Mouse (Mus musculus): ENCODE results near the gene Gm17364. TPM values are rescaled to one million over a fixed set of nuclear protein-coding genes. Genes with fewer than 3 reads are reported as not detected.
"Not testable (repeated sequence)": the region's sequence is repeated elsewhere in the genome, so short reads cannot be mapped to it uniquely, and the experiment has no call there.

The Gm17364 gene
- polyA plus RNA-seq, 1 experiment from 2014 or later: not detected

DNA sequence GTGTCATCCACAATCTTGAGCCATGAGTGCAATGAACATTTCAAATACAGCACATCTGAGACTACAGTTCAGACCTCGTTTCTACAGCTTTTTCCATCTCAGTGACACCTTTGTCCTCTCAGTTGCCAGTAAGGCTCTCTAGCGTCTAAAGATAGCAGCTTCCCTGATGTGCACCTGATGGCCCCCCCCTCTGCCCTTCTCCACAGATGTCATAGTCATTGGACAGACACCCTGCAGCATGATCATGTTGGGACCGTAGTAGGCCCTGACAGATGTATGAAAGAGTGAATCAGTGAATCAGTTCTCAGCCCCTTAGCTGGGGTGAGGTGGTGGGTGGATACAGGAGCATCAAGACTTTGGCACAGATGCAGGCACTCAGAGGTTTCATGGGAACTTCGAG, 15.9 kb downstream of the Gm17364 start:
- no peaks in the 10 kb centered on the region for H3K36me3 ChIP-seq (ENCODE audit: control insufficient read depth, insufficient read depth, low read length)
- 87% methylated on average over 4 of the region's 4 CpGs for WGBS

GRCm38 (mm10) chr13:41256962-41257361, 16.8 kb downstream of the Gm17364 start:
- no peaks in the 10 kb centered on the region for H3K27me3 ChIP-seq (ENCODE audit: control insufficient read depth, insufficient read depth, low read length)
- no peaks in the 10 kb centered on the region for H3K4me1 ChIP-seq (replicated peaks; ENCODE audit: control insufficient read depth, insufficient read depth)
- DNase-seq (ENCODE audit: low spot score) (no peak), ATAC-seq (ENCODE audit: low FRiP score, low TSS enrichment) (no peak)
- no peak overlapping the region for H3K27ac ChIP-seq (replicated peaks)
- H3K9me3 ChIP-seq (ENCODE audit: control insufficient read depth, low read length): no peaks in the 10 kb centered on the region
- no peak overlapping the region for H3K4me2 ChIP-seq (replicated peaks; ENCODE audit: low read depth)
- no peak for TF ChIP-seq CTCF (IDR thresholded peaks at IDR 0.05; ENCODE audit: low read depth)
- TF ChIP-seq EP300 (optimal IDR thresholded peaks at IDR 0.05): no peak
- 94% methylated on average over 3 of the region's 3 CpGs for WGBS
- H3K9ac ChIP-seq (ENCODE audit: low read length): no peak overlapping the region
- no peaks in the 10 kb centered on the region for H3K36me3 ChIP-seq (ENCODE audit: control insufficient read depth, insufficient read depth, low read length)
- H3K4me3 ChIP-seq (ENCODE audit: low read depth, low read length): no peak overlapping the region

More for the DNA sequence above, 15.9 kb downstream of the Gm17364 start:
- DNase-seq (ENCODE audit: low spot score) (no peak), ATAC-seq (ENCODE audit: low FRiP score, low TSS enrichment) (no peak)
- H3K4me1 ChIP-seq (replicated peaks; ENCODE audit: control insufficient read depth, insufficient read depth): no peaks in the 10 kb centered on the region
- no peak overlapping the region for H3K27ac ChIP-seq (replicated peaks)
- H3K4me2 ChIP-seq (replicated peaks; ENCODE audit: low read depth): no peak overlapping the region
- H3K4me3 ChIP-seq (ENCODE audit: low read depth, low read length): no peak overlapping the region
- no peak overlapping the region for H3K9ac ChIP-seq (ENCODE audit: low read length)
- H3K27me3 ChIP-seq (ENCODE audit: control insufficient read depth, insufficient read depth, low read length): no peaks in the 10 kb centered on the region
- no peaks in the 10 kb centered on the region for H3K9me3 ChIP-seq (ENCODE audit: control insufficient read depth, low read length)
- no peak for TF ChIP-seq EP300 (optimal IDR thresholded peaks at IDR 0.05)
- TF ChIP-seq CTCF (IDR thresholded peaks at IDR 0.05; ENCODE audit: low read depth): no peak

GRCm38 (mm10) chr13:41256126-41256525, 17.7 kb downstream of the Gm17364 start:
- WGBS: 62% methylated on average over 5 of the region's 5 CpGs
- Histone ChIP-seq H3K9ac (ENCODE audit: low read length) (no peak overlapping the region), H3K4me2 (replicated peaks; ENCODE audit: low read depth) (no peak overlapping the region), H3K9me3 (ENCODE audit: control insufficient read depth, low read length) (no peaks in the 10 kb centered on the region), H3K4me1 (replicated peaks; ENCODE audit: control insufficient read depth, insufficient read depth) (no peaks in the 10 kb centered on the region), H3K27me3 (ENCODE audit: control insufficient read depth, insufficient read depth, low read length) (no peaks in the 10 kb centered on the region), H3K36me3 (ENCODE audit: control insufficient read depth, insufficient read depth, low read length) (no peaks in the 10 kb centered on the region), H3K4me3 (ENCODE audit: low read depth, low read length) (no peak overlapping the region), H3K27ac (replicated peaks) (no peak overlapping the region)
- DNase-seq (ENCODE audit: low spot score): no peak
- no peak for TF ChIP-seq EP300 (optimal IDR thresholded peaks at IDR 0.05)
- no peak for TF ChIP-seq CTCF (IDR thresholded peaks at IDR 0.05; ENCODE audit: low read depth)
- ATAC-seq (ENCODE audit: low FRiP score, low TSS enrichment): no peak

DNA sequence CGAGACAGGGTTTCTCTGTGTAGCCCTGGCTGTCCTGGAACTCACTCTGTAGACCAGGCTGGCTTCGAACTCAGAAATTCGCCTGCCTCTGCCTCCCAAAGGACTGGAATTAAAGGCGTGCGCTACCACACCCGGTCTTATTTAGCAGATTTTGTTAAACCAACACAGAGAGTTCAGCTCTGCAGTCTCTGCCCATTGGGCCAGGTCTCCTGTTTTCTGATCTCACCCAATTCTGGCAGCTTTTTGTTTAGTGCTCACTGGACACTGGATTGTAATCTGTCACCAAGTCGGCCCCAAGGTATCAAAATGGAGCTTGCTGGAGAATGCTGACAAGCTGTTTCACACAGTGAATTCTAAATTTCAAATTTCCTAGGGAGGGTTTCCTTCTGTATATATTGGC, 21.0 kb downstream of the Gm17364 start:
- no peaks in the 10 kb centered on the region for H3K36me3 ChIP-seq (ENCODE audit: control insufficient read depth, insufficient read depth, low read length)
- no peak overlapping the region for H3K4me2 ChIP-seq (replicated peaks; ENCODE audit: low read depth)
- DNase-seq (ENCODE audit: low spot score) (no peak), ATAC-seq (ENCODE audit: low FRiP score, low TSS enrichment) (no peak)
- H3K27ac ChIP-seq (replicated peaks): no peak overlapping the region
- H3K9ac ChIP-seq (ENCODE audit: low read length): no peak overlapping the region
- no peaks in the 10 kb centered on the region for H3K4me1 ChIP-seq (replicated peaks; ENCODE audit: control insufficient read depth, insufficient read depth)
- 86% methylated on average over 7 of the region's 7 CpGs for WGBS
- no peaks in the 10 kb centered on the region for H3K9me3 ChIP-seq (ENCODE audit: control insufficient read depth, low read length)
- no peaks in the 10 kb centered on the region for H3K27me3 ChIP-seq (ENCODE audit: control insufficient read depth, insufficient read depth, low read length)
- no peak for TF ChIP-seq EP300 (optimal IDR thresholded peaks at IDR 0.05)
- no peak for TF ChIP-seq CTCF (IDR thresholded peaks at IDR 0.05; ENCODE audit: low read depth)
- H3K4me3 ChIP-seq (ENCODE audit: low read depth, low read length): no peak overlapping the region

DNA sequence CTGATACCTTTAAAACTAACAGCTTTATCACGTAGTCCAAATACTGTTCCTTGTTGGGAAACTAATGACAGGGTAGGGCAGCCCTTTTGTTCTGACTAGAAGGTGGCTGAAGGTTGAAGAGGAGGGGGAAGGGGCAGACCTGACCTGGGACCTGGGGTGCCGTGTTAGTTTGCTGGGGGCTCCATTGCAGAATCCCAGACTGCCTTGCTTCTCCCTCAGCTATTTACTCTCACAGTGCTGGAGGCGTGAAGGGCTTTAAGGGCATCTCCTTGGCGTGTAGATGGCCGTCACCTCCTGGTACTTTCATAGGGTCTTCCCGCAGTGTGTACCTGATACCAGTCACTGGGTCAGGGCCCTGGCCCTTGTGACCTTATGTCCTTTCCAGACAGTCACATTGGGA, 21.6 kb downstream of the Gm17364 start:
- no peaks in the 10 kb centered on the region for H3K36me3 ChIP-seq (ENCODE audit: control insufficient read depth, insufficient read depth, low read length)
- 0 out of 2 replicates have a peak overlapping the region, but pooled peaks have one; percentile 1 for H3K4me3 ChIP-seq (ENCODE audit: low read depth, low read length)
- H3K9ac ChIP-seq (ENCODE audit: low read length): no peak overlapping the region
- DNase-seq (ENCODE audit: low spot score): peak; percentile 52
- no peaks in the 10 kb centered on the region for H3K9me3 ChIP-seq (ENCODE audit: control insufficient read depth, low read length)
- peak overlapping the region; percentile 83 for H3K27ac ChIP-seq (replicated peaks)
- ATAC-seq (ENCODE audit: low FRiP score, low TSS enrichment): peak; percentile 47; the same call in 1 of the 2 replicates
- no peaks in the 10 kb centered on the region for H3K4me1 ChIP-seq (replicated peaks; ENCODE audit: control insufficient read depth, insufficient read depth)
- H3K4me2 ChIP-seq (replicated peaks; ENCODE audit: low read depth): peak overlapping the region; percentile 29
- no peaks in the 10 kb centered on the region for H3K27me3 ChIP-seq (ENCODE audit: control insufficient read depth, insufficient read depth, low read length)
- WGBS: 62% methylated on average over 6 of the region's 6 CpGs
- TF ChIP-seq EP300 (optimal IDR thresholded peaks at IDR 0.05) (no peak), CTCF (IDR thresholded peaks at IDR 0.05; ENCODE audit: low read depth) (no peak)

GRCm38 (mm10) chr13:41251667-41252066, 22.1 kb downstream of the Gm17364 start:
- ATAC-seq (ENCODE audit: low FRiP score, low TSS enrichment): peak; percentile 53

GRCm38 (mm10) chr13:41251232-41251631, 22.5 kb downstream of the Gm17364 start:
- Histone ChIP-seq H3K27ac (replicated peaks) (peak overlapping the region; percentile 59; the same call in 1 of the 2 replicates), H3K4me2 (replicated peaks; ENCODE audit: low read depth) (peak overlapping the region; percentile 80; the same call in 1 of the 2 replicates)

More at GRCm38 (mm10) chr13:41251667-41252066, 22.1 kb downstream of the Gm17364 start:
- Histone ChIP-seq H3K27me3 (ENCODE audit: control insufficient read depth, insufficient read depth, low read length) (no peaks in the 10 kb centered on the region), H3K9me3 (ENCODE audit: control insufficient read depth, low read length) (no peaks in the 10 kb centered on the region), H3K4me3 (ENCODE audit: low read depth, low read length) (0 out of 2 replicates have a peak overlapping the region, but pooled peaks have one; percentile 1), H3K4me1 (replicated peaks; ENCODE audit: control insufficient read depth, insufficient read depth) (no peaks in the 10 kb centered on the region), H3K9ac (ENCODE audit: low read length) (no peak overlapping the region), H3K36me3 (ENCODE audit: control insufficient read depth, insufficient read depth, low read length) (no peaks in the 10 kb centered on the region), H3K27ac (replicated peaks) (peak overlapping the region; percentile 83), H3K4me2 (replicated peaks; ENCODE audit: low read depth) (no peak overlapping the region)
- no peak for DNase-seq (ENCODE audit: low spot score)
- no peak for TF ChIP-seq EP300 (optimal IDR thresholded peaks at IDR 0.05)
- TF ChIP-seq CTCF (IDR thresholded peaks at IDR 0.05; ENCODE audit: low read depth): no peak
- 30% methylated on average over 5 of the region's 5 CpGs for WGBS

More at GRCm38 (mm10) chr13:41251232-41251631, 22.5 kb downstream of the Gm17364 start:
- H3K9me3 ChIP-seq (ENCODE audit: control insufficient read depth, low read length); H3K27me3 ChIP-seq (ENCODE audit: control insufficient read depth, insufficient read depth, low read length); H3K4me3 ChIP-seq (ENCODE audit: low read depth, low read length); H3K36me3 ChIP-seq (ENCODE audit: control insufficient read depth, insufficient read depth, low read length); H3K9ac ChIP-seq (ENCODE audit: low read length); ATAC-seq (ENCODE audit: low FRiP score, low TSS enrichment); DNase-seq (ENCODE audit: low spot score); H3K4me1 ChIP-seq (replicated peaks; ENCODE audit: control insufficient read depth, insufficient read depth): not testable (repeated sequence)
- 77% methylated on average over 5 of the region's 5 CpGs for WGBS

Data from stomach, postnatal 0 days (tissue).